Mouse (Mus musculus) stomach, postnatal 0 days (tissue): Measurements from ENCODE around the gene A4galt.

Source experiments
- CTCF ChIP-seq: IDR thresholded peaks from 2 replicates; pipeline ENCODE4 v1.5.1; 2016; ENCODE audit warnings: antibody characterized with exemption, low read depth, mild to moderate bottlenecking, moderate library complexity
- EP300 ChIP-seq: optimal IDR thresholded peaks from 2 replicates; pipeline ENCODE3; 2016; ENCODE audit warnings: antibody characterized with exemption

DNA sequence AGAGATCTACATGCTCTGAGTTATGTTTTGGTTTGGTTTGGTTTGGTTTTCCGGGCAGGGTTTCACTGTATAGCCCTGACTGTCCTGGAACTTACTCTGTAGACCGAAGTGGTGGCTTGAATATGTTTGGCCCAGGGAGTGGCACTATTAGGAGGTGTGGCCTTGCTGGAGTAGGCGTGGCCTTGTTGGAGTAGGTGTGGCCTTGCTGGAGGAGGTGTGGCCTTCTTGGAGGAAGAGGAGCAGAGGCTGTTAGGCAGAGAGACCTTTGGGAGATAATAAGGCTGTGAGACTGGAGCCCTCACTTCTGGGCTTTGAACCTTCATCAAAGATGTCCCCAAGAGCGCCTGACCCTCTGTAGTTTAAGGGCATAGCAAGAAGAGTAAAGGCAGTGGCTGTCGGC lies 27.0 kb upstream of the A4galt start:
- TF ChIP-seq CTCF (no peak), EP300 (no peak)
